ENCODE assay signal across 8 mouse cellular contexts in genomic region chr11:98782651-98783235, GRCm38 (mm10). TPM values are rescaled to one million over a fixed set of nuclear protein-coding genes. Genes with fewer than 3 reads are reported as not detected.
DNase-seq lines count a peak whose midpoint lies in the region; ATAC-seq and TF ChIP-seq lines count a peak whose summit lies in the region.

No protein-coding gene starts in this region.

- no peak for TF ChIP-seq POLR2A in kidney, adult 2 months (IDR thresholded peaks at IDR 0.05; ENCODE audit: low read depth, low read length)

- H3K4me2 ChIP-seq in embryonic facial prominence, embryonic 13.5 days = peak overlapping the region; percentile 58
- H3K4me2 ChIP-seq in hindbrain, embryonic 15.5 days = peak overlapping the region; percentile 50
- peak overlapping the region; percentile 50 for H3K4me2 ChIP-seq in lung, embryonic 15.5 days

- no peaks in the 10 kb centered on the region for H3K27me3 ChIP-seq in kidney, adult 2 months (replicated peaks; ENCODE audit: control insufficient read depth, insufficient read depth, low read length)
- H3K27me3 ChIP-seq in embryonic facial prominence, embryonic 13.5 days = no peaks in the 10 kb centered on the region
- H3K27me3 ChIP-seq in hindbrain, embryonic 15.5 days = no peaks in the 10 kb centered on the region
- H3K27me3 ChIP-seq in lung, embryonic 15.5 days = no peaks in the 10 kb centered on the region

- ATAC-seq in embryonic facial prominence, embryonic 13.5 days (ENCODE audit: insufficient number of reproducible peaks, insufficient read depth, low FRiP score, low TSS enrichment, low read depth) = no peak
- ATAC-seq in hindbrain, embryonic 15.5 days (ENCODE audit: low FRiP score, low read depth) = 0 out of 2 replicates have a peak, but pooled peaks have one; percentile 0
- ATAC-seq in lung, embryonic 15.5 days (ENCODE audit: borderline replicate concordance, extremely low read depth, low FRiP score, low TSS enrichment) = no peak

- no peaks in the 10 kb centered on the region for H3K9me3 ChIP-seq in embryonic facial prominence, embryonic 13.5 days
- H3K9me3 ChIP-seq in hindbrain, embryonic 15.5 days = no peaks in the 10 kb centered on the region
- H3K9me3 ChIP-seq in lung, embryonic 15.5 days = no peaks in the 10 kb centered on the region

- H3K9ac ChIP-seq in embryonic facial prominence, embryonic 13.5 days = peak overlapping the region; percentile 64
- peak overlapping the region; percentile 21; the same call in 1 of the 2 replicates for H3K9ac ChIP-seq in hindbrain, embryonic 15.5 days
- H3K9ac ChIP-seq in lung, embryonic 15.5 days = peak overlapping the region; percentile 2; the same call in 1 of the 2 replicates

- peak overlapping the region; percentile 7; the same call in 1 of the 2 replicates for H3K4me3 ChIP-seq in kidney, adult 2 months (ENCODE audit: insufficient read depth, low read depth, low read length)
- H3K4me3 ChIP-seq in embryonic facial prominence, embryonic 13.5 days = peak overlapping the region; percentile 21
- peak overlapping the region; percentile 20; the same call in 1 of the 2 replicates for H3K4me3 ChIP-seq in hindbrain, embryonic 15.5 days
- H3K4me3 ChIP-seq in lung, embryonic 15.5 days = peak overlapping the region; percentile 26

- WGBS in kidney, adult 2 months = 11% methylated on average over 17 of the region's 17 CpGs
- WGBS in embryonic facial prominence, embryonic 13.5 days = 3% methylated on average over 17 of the region's 17 CpGs
- 5% methylated on average over 17 of the region's 17 CpGs for WGBS in hindbrain, embryonic 15.5 days
- WGBS in lung, embryonic 15.5 days = 7% methylated on average over 17 of the region's 17 CpGs

- DNase-seq in kidney, adult 2 months = no peak
- no peak for DNase-seq in kidney, adult 9 months
- peak; percentile 55 for DNase-seq in MEL-GATA-1-ER (ENCODE audit: extremely low read depth, low read depth)
- DNase-seq in right cerebral cortex, postnatal 4 days = peak; percentile 52
- DNase-seq in spleen, postnatal 36 days (ENCODE audit: low spot score in 2 of 2) = no peak

- H3K36me3 ChIP-seq in kidney, adult 2 months (ENCODE audit: control insufficient read depth, insufficient read depth, low read length) = no peaks in the 10 kb centered on the region
- H3K36me3 ChIP-seq in embryonic facial prominence, embryonic 13.5 days = no peaks in the 10 kb centered on the region
- H3K36me3 ChIP-seq in hindbrain, embryonic 15.5 days = no peaks in the 10 kb centered on the region
- H3K36me3 ChIP-seq in lung, embryonic 15.5 days = no peaks in the 10 kb centered on the region

- H3K27ac ChIP-seq in kidney, adult 2 months (ENCODE audit: insufficient read depth, low read depth, low read length) = peak overlapping the region; percentile 93
- peak overlapping the region; percentile 91 for H3K27ac ChIP-seq in embryonic facial prominence, embryonic 13.5 days
- H3K27ac ChIP-seq in hindbrain, embryonic 15.5 days (replicated peaks) = peak overlapping the region; percentile 79
- H3K27ac ChIP-seq in lung, embryonic 15.5 days = peak overlapping the region; percentile 94

- H3K4me1 ChIP-seq in kidney, adult 2 months (ENCODE audit: control insufficient read depth, insufficient read depth, low read length) = peaks cover 32% of the 10 kb centered on the region
- H3K4me1 ChIP-seq in embryonic facial prominence, embryonic 13.5 days = peaks cover 58% of the 10 kb centered on the region
- peaks cover 60% of the 10 kb centered on the region for H3K4me1 ChIP-seq in hindbrain, embryonic 15.5 days (replicated peaks)
- peaks cover 67% of the 10 kb centered on the region for H3K4me1 ChIP-seq in lung, embryonic 15.5 days

- TF ChIP-seq CTCF in kidney, adult 2 months (conservative IDR thresholded peaks at IDR 0.05; ENCODE audit: insufficient read depth, insufficient read length, low read depth, low read length) = no peak

RNA-seq across cellular contexts. Expression of gene Nr1d1, which starts 7.6 kb away (rescaled TPM):
- 140 and 155 TPM in 2 replicates for polyA plus RNA-seq in kidney, adult 2 months (2012; rRNA removed)
- 1.4 and 1.5 TPM in 2 replicates for polyA plus RNA-seq in embryonic facial prominence, embryonic 13.5 days (2015; fragmentation: Nextera tagmentation; extraction: Ambion mirVana)
- polyA plus RNA-seq in hindbrain, embryonic 15.5 days (2015; fragmentation: Nextera tagmentation; extraction: Ambion mirVana) = 3.9 and 4.3 TPM in 2 replicates
- 1.0 and 1.5 TPM in 2 replicates for polyA plus RNA-seq in lung, embryonic 15.5 days (2015; fragmentation: Nextera tagmentation; extraction: Ambion mirVana)

RNA-seq across cellular contexts. Expression of gene Msl1, which starts 12.6 kb away (rescaled TPM):
- 23.5 and 24.5 TPM in 2 replicates for polyA plus RNA-seq in kidney, adult 2 months (2012; rRNA removed)
- 31.5 and 33.0 TPM in 2 replicates for polyA plus RNA-seq in embryonic facial prominence, embryonic 13.5 days (2015; fragmentation: Nextera tagmentation; extraction: Ambion mirVana)
- polyA plus RNA-seq in hindbrain, embryonic 15.5 days (2015; fragmentation: Nextera tagmentation; extraction: Ambion mirVana) = 31.7 and 33.1 TPM in 2 replicates
- polyA plus RNA-seq in lung, embryonic 15.5 days (2015; fragmentation: Nextera tagmentation; extraction: Ambion mirVana) = 21.1 and 21.2 TPM in 2 replicates

RNA-seq across cellular contexts. Expression of gene Casc3, which starts 22.0 kb away (rescaled TPM):
- polyA plus RNA-seq in kidney, adult 2 months (2012; rRNA removed) = 21.0 and 24.5 TPM in 2 replicates
- 39.0 and 40.3 TPM in 2 replicates for polyA plus RNA-seq in embryonic facial prominence, embryonic 13.5 days (2015; fragmentation: Nextera tagmentation; extraction: Ambion mirVana)
- 49.4 and 54.2 TPM in 2 replicates for polyA plus RNA-seq in hindbrain, embryonic 15.5 days (2015; fragmentation: Nextera tagmentation; extraction: Ambion mirVana)
- polyA plus RNA-seq in lung, embryonic 15.5 days (2015; fragmentation: Nextera tagmentation; extraction: Ambion mirVana) = 35.7 and 37.9 TPM in 2 replicates

RNA-seq across cellular contexts. Expression of gene Thra, which starts 42.3 kb away (rescaled TPM):
- polyA plus RNA-seq in kidney, adult 2 months (2012; rRNA removed) = 92.7 and 97.2 TPM in 2 replicates
- polyA plus RNA-seq in embryonic facial prominence, embryonic 13.5 days (2015; fragmentation: Nextera tagmentation; extraction: Ambion mirVana) = 46.5 and 47.3 TPM in 2 replicates
- 136 and 138 TPM in 2 replicates for polyA plus RNA-seq in hindbrain, embryonic 15.5 days (2015; fragmentation: Nextera tagmentation; extraction: Ambion mirVana)
- 35.6 and 35.8 TPM in 2 replicates for polyA plus RNA-seq in lung, embryonic 15.5 days (2015; fragmentation: Nextera tagmentation; extraction: Ambion mirVana)

RNA-seq across cellular contexts. Expression of gene Med24, which starts 53.5 kb away (rescaled TPM):
- 45.3 and 54.1 TPM in 2 replicates for polyA plus RNA-seq in kidney, adult 2 months (2012; rRNA removed)
- 63.8 and 65.0 TPM in 2 replicates for polyA plus RNA-seq in embryonic facial prominence, embryonic 13.5 days (2015; fragmentation: Nextera tagmentation; extraction: Ambion mirVana)
- polyA plus RNA-seq in hindbrain, embryonic 15.5 days (2015; fragmentation: Nextera tagmentation; extraction: Ambion mirVana) = 67.0 and 70.3 TPM in 2 replicates
- polyA plus RNA-seq in lung, embryonic 15.5 days (2015; fragmentation: Nextera tagmentation; extraction: Ambion mirVana) = 51.9 and 53.0 TPM in 2 replicates

Comparison
In these comparisons a context has a peak if more than half of its experiments do, and no peak if none do; other contexts are left out.
1. DNase-seq: peak in MEL-GATA-1-ER (single experiment) and right cerebral cortex, postnatal 4 days (single experiment); none in kidney, adult 2 months (single experiment), kidney, adult 9 months (single experiment) and spleen, postnatal 36 days (0 of 2).
2. H3K9ac ChIP-seq: peak in every context shown above with its lines; median percentile 64 in embryonic facial prominence, embryonic 13.5 days; 21 in hindbrain, embryonic 15.5 days; 2 in lung, embryonic 15.5 days.
3. RNA of gene Nr1d1, which starts 7.6 kb away (polyA plus RNA-seq): 140 to 155 TPM in kidney, adult 2 months; 3.9 to 4.3 TPM in hindbrain, embryonic 15.5 days, 1.4 to 1.5 TPM in embryonic facial prominence, embryonic 13.5 days and 1.0 to 1.5 TPM in lung, embryonic 15.5 days; every median in the first group is over 10 times any median in the second.
4. Peak in every context shown above with its lines, with median percentiles within 50 percentile points of each other: H3K27ac ChIP-seq, H3K4me3 ChIP-seq and H3K4me2 ChIP-seq.